Mouse (Mus musculus): Measurements from ENCODE around the gene Gpr174. TPM values are rescaled to one million over a fixed set of nuclear protein-coding genes. Genes with fewer than 3 reads are reported as not detected.
"Not testable (repeated sequence)": the region's sequence is repeated elsewhere in the genome, so short reads cannot be mapped to it uniquely, and the experiment has no call there.

Gpr174 gene
- polyA plus RNA-seq (2015; fragmentation: Nextera tagmentation; extraction: Ambion mirVana) = not detected in 2 replicates

- no peaks in the 10 kb centered on the region for H3K36me3 ChIP-seq
- WGBS = 60% methylated on average over 2 of the region's 2 CpGs
- no peak within 1 kb of the TSS for H3K27ac ChIP-seq (replicated peaks)
- no peaks in the 10 kb centered on the region for H3K4me1 ChIP-seq
- H3K4me2 ChIP-seq = no peak within 1 kb of the TSS
- H3K9me3 ChIP-seq = no peaks in the 10 kb centered on the region
- H3K9ac ChIP-seq = no peak within 1 kb of the TSS
- no peak for ATAC-seq (ENCODE audit: extremely low read depth, insufficient number of reproducible peaks, low FRiP score, low TSS enrichment)
- H3K4me3 ChIP-seq = no peak within 1 kb of the TSS
- no peaks in the 10 kb centered on the region for H3K27me3 ChIP-seq (replicated peaks)
Measured at GRCm38 (mm10) chrX:107255486-107256227, at the start of gene Gpr174. Gene Gpr174, plus strand, starts transcription at chrX:107255878.

- Histone ChIP-seq H3K27me3 (replicated peaks) (no peaks in the 10 kb centered on the region), H3K9ac (no peak overlapping the region), H3K9me3 (no peaks in the 10 kb centered on the region), H3K36me3 (no peaks in the 10 kb centered on the region), H3K4me1 (no peaks in the 10 kb centered on the region), H3K27ac (replicated peaks) (no peak overlapping the region), H3K4me2 (no peak overlapping the region), H3K4me3 (no peak overlapping the region)
- ATAC-seq (ENCODE audit: extremely low read depth, insufficient number of reproducible peaks, low FRiP score, low TSS enrichment) = no peak
- 77% methylated on average over 2 of the region's 2 CpGs for WGBS
Measured at GRCm38 (mm10) chrX:107217577-107218090, 38.0 kb upstream of the Gpr174 start.

GRCm38 (mm10) chrX:107224846-107225245, 30.8 kb upstream of the Gpr174 start:
- 75% methylated on average over 1 of the region's 1 CpGs for WGBS

GRCm38 (mm10) chrX:107231214-107231613, 24.5 kb upstream of the Gpr174 start:
- Histone ChIP-seq H3K36me3 (no peaks in the 10 kb centered on the region), H3K4me2 (no peak overlapping the region), H3K9me3 (no peaks in the 10 kb centered on the region), H3K4me3 (no peak overlapping the region), H3K9ac (no peak overlapping the region), H3K27ac (replicated peaks) (no peak overlapping the region), H3K4me1 (no peaks in the 10 kb centered on the region), H3K27me3 (replicated peaks) (no peaks in the 10 kb centered on the region)
- WGBS = 29% methylated on average over 1 of the region's 1 CpGs
- no peak for ATAC-seq (ENCODE audit: extremely low read depth, insufficient number of reproducible peaks, low FRiP score, low TSS enrichment)

More at GRCm38 (mm10) chrX:107224846-107225245, 30.8 kb upstream of the Gpr174 start:
- Histone ChIP-seq H3K4me2 (no peak overlapping the region), H3K27me3 (replicated peaks) (no peaks in the 10 kb centered on the region), H3K9ac (no peak overlapping the region), H3K4me1 (no peaks in the 10 kb centered on the region), H3K27ac (replicated peaks) (no peak overlapping the region), H3K4me3 (no peak overlapping the region), H3K9me3 (no peaks in the 10 kb centered on the region), H3K36me3 (no peaks in the 10 kb centered on the region)
- no peak for ATAC-seq (ENCODE audit: extremely low read depth, insufficient number of reproducible peaks, low FRiP score, low TSS enrichment)

- Histone ChIP-seq H3K36me3 (no peaks in the 10 kb centered on the region), H3K4me3 (no peak overlapping the region), H3K27ac (replicated peaks) (no peak overlapping the region), H3K4me2 (no peak overlapping the region), H3K9me3 (no peaks in the 10 kb centered on the region), H3K9ac (no peak overlapping the region), H3K27me3 (replicated peaks) (no peaks in the 10 kb centered on the region), H3K4me1 (no peaks in the 10 kb centered on the region)
- no peak for ATAC-seq (ENCODE audit: extremely low read depth, insufficient number of reproducible peaks, low FRiP score, low TSS enrichment)
Measured at GRCm38 (mm10) chrX:107234655-107235054, 21.0 kb upstream of the Gpr174 start.

- H3K36me3 ChIP-seq = no peaks in the 10 kb centered on the region
- H3K4me1 ChIP-seq = no peaks in the 10 kb centered on the region
- no peak overlapping the region for H3K4me3 ChIP-seq
- H3K27ac ChIP-seq (replicated peaks) = no peak overlapping the region
- H3K9ac ChIP-seq = no peak overlapping the region
- H3K9me3 ChIP-seq = no peaks in the 10 kb centered on the region
- no peak for ATAC-seq (ENCODE audit: extremely low read depth, insufficient number of reproducible peaks, low FRiP score, low TSS enrichment)
- no peak overlapping the region for H3K4me2 ChIP-seq
- WGBS = 41% methylated on average over 1 of the region's 1 CpGs
- no peaks in the 10 kb centered on the region for H3K27me3 ChIP-seq (replicated peaks)
Measured at GRCm38 (mm10) chrX:107236461-107236860, 19.2 kb upstream of the Gpr174 start.

- Histone ChIP-seq H3K36me3 (no peaks in the 10 kb centered on the region), H3K4me1 (no peaks in the 10 kb centered on the region), H3K9ac (no peak overlapping the region), H3K27ac (replicated peaks) (no peak overlapping the region), H3K27me3 (replicated peaks) (no peaks in the 10 kb centered on the region), H3K4me2 (no peak overlapping the region), H3K9me3 (no peaks in the 10 kb centered on the region), H3K4me3 (no peak overlapping the region)
- WGBS = 48% methylated on average over 2 of the region's 2 CpGs
- ATAC-seq (ENCODE audit: extremely low read depth, insufficient number of reproducible peaks, low FRiP score, low TSS enrichment) = no peak
Measured at GRCm38 (mm10) chrX:107250390-107250789, 5.3 kb upstream of the Gpr174 start.

GRCm38 (mm10) chrX:107264619-107265018, 8.9 kb downstream of the Gpr174 start:
- no peak overlapping the region for H3K4me3 ChIP-seq
- no peaks in the 10 kb centered on the region for H3K27me3 ChIP-seq (replicated peaks)
- H3K4me2 ChIP-seq = no peak overlapping the region
- H3K36me3 ChIP-seq = no peaks in the 10 kb centered on the region
- WGBS = 23% methylated on average over 1 of the region's 1 CpGs
- no peaks in the 10 kb centered on the region for H3K9me3 ChIP-seq
- H3K27ac ChIP-seq (replicated peaks) = no peak overlapping the region
- no peak overlapping the region for H3K9ac ChIP-seq
- no peaks in the 10 kb centered on the region for H3K4me1 ChIP-seq
- ATAC-seq (ENCODE audit: extremely low read depth, insufficient number of reproducible peaks, low FRiP score, low TSS enrichment) = no peak

- Histone ChIP-seq H3K4me1 (no peaks in the 10 kb centered on the region), H3K27me3 (replicated peaks) (no peaks in the 10 kb centered on the region), H3K9me3 (no peaks in the 10 kb centered on the region), H3K9ac (no peak overlapping the region), H3K36me3 (no peaks in the 10 kb centered on the region), H3K4me3 (no peak overlapping the region), H3K27ac (replicated peaks) (no peak overlapping the region), H3K4me2 (no peak overlapping the region)
- no peak for ATAC-seq (ENCODE audit: extremely low read depth, insufficient number of reproducible peaks, low FRiP score, low TSS enrichment)
- 43% methylated on average over 2 of the region's 2 CpGs for WGBS
Measured at GRCm38 (mm10) chrX:107277606-107278005, 21.9 kb downstream of the Gpr174 start.

GRCm38 (mm10) chrX:107284211-107284610, 28.5 kb downstream of the Gpr174 start:
- H3K4me2 ChIP-seq = no peak overlapping the region
- ATAC-seq (ENCODE audit: extremely low read depth, insufficient number of reproducible peaks, low FRiP score, low TSS enrichment) = no peak
- H3K4me3 ChIP-seq = no peak overlapping the region
- 52% methylated on average over 4 of the region's 4 CpGs for WGBS
- no peak overlapping the region for H3K9ac ChIP-seq
- no peaks in the 10 kb centered on the region for H3K36me3 ChIP-seq
- no peaks in the 10 kb centered on the region for H3K27me3 ChIP-seq (replicated peaks)
- no peaks in the 10 kb centered on the region for H3K9me3 ChIP-seq
- no peak overlapping the region for H3K27ac ChIP-seq (replicated peaks)
- no peaks in the 10 kb centered on the region for H3K4me1 ChIP-seq

- not testable (repeated sequence) for ATAC-seq (ENCODE audit: extremely low read depth, insufficient number of reproducible peaks, low FRiP score, low TSS enrichment); H3K27me3 ChIP-seq (replicated peaks); H3K9ac ChIP-seq; H3K36me3 ChIP-seq; H3K27ac ChIP-seq (replicated peaks); H3K4me2 ChIP-seq; H3K4me1 ChIP-seq; H3K4me3 ChIP-seq; H3K9me3 ChIP-seq
- WGBS = 76% methylated on average over 6 of the region's 6 CpGs
Measured at GRCm38 (mm10) chrX:107297861-107298260, 42.2 kb downstream of the Gpr174 start.

- no peaks in the 10 kb centered on the region for H3K36me3 ChIP-seq
- H3K4me2 ChIP-seq = no peak overlapping the region
- H3K4me3 ChIP-seq = no peak overlapping the region
- no peak overlapping the region for H3K9ac ChIP-seq
- H3K27ac ChIP-seq (replicated peaks) = no peak overlapping the region
- H3K27me3 ChIP-seq (replicated peaks) = no peaks in the 10 kb centered on the region
- H3K9me3 ChIP-seq = no peaks in the 10 kb centered on the region
- no peaks in the 10 kb centered on the region for H3K4me1 ChIP-seq
- no peak for ATAC-seq (ENCODE audit: extremely low read depth, insufficient number of reproducible peaks, low FRiP score, low TSS enrichment)
Measured at GRCm38 (mm10) chrX:107298761-107299160, 43.1 kb downstream of the Gpr174 start.
